Mouse (Mus musculus) R1 (cell line): ENCODE data around the gene Epop.

Experiments used
- DNase-seq: peaks from one replicate; pipeline ENCODE4 v3.0.0-alpha.2; 2018; ENCODE audit warnings: low read depth, low spot score

Epop gene

DNA sequence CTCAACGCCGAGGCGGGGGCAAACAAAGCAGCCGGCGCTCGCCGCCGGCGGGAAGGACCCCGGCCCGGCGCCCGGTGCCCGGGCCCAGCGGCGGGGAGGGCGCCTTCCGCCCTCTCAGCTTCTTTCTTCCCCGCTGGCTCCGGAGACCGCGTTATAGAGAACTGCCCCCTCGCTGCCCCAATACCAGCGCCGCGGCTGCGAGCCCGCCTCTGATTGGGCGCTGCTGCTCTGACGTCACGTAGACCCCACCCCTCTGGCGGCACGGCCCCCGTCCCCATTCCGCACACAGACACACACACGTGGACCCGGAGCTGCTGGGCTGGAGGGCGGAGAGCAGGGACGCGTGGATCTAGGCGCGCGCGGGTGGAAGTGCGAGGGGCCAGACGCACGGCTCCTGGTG, at the start of gene Epop:
Epop (minus strand) TSS at position 127 of the 400 bp plus-strand sequence.
- DNase-seq, result peak; percentile 93

DNA sequence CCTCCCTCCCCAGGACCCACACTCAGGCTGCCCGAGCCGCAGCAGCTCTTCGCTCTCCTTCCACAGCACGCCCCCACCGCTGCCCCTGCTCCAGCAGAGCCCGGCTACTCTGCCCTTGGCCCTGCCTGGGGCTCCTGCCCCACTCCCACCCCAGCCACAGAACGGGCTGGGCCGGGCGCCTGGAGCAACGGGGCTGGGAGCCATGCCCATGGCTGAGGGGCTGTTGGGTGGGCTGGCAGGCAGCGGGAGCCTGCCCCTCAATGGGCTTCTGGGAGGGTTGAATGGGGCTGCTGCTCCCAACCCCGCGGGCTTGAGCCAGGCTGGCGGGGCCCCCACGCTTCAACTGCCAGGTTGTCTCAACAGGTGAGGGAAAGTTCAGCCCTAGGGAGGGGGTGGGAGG, 48.8 kb upstream of the Epop start:
- DNase-seq, result no peak

DNA sequence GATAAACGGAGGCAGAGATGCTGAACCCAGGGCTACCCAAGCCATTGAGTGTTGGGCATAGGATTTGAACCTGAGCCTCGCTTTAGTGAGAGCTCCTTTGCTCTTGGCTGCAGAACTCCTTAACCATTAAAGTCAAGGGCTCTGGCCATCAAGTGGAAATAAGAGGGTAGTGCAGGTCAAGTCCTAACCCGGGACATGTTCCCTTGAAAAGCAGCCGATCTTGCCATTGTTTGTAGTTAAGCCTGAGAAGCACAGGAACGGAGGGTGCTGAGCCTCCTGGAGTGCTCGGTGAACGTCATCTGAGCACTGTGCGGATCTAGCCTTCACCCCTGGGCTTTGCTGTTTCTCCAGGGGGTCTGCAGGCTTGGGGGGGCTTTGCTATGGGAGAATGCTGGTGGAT, 48.3 kb upstream of the Epop start:
- DNase-seq, result peak; percentile 87

DNA sequence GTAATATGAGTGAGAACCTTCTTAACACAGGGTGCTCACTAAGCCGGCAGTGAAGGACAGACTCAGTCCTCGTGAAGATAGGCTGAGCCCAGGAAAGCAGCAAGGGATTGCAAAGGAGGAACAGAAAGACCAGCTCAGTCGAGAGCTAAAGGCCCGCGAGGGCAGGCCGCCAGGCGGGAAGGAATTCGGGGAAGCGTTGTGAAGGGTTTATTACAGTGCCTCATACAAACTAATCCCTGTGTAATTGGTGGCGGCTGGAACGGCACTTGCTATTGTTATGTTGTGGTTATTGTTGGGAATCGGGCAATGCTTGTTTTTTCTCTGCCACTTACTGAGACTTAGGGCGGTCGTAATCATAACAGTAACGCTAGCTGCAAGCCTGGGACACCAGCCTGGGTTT, 47.9 kb upstream of the Epop start:
- no peak for DNase-seq

DNA sequence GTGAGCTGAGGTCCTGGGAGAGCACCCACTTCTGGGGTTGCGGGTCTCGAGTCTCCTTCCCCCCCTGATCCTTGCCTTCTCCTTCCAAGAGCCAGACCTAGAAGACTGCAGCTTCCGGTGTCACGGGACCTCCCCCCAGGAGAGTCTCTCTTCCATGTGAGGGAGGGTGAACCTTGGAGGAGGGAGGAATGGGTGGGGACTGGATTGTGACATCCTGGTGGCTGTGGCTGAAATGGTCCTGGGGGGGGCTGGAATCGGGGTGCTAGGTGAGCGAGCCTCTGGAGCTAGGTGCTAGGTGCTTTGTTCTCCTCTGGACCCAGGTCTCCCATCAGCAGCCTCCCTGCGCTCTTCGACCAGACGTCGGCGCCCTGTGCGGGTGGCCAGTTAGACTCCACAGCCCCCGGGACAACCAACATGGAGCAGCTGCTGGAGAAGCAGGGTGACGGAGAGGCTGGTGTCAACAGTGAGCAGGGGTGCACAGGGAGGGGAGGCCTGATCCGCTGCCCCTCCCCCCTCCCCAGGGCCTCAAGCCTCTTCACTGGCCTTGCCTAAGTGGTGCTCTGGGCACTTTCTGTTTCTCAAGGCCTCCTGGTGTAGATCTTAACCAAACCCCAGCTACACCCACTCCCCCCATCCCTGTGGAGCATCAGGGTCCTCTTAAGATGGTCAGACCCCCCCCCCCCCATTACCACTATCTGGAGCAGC, 46.7 kb upstream of the Epop start:
- no peak for DNase-seq

DNA sequence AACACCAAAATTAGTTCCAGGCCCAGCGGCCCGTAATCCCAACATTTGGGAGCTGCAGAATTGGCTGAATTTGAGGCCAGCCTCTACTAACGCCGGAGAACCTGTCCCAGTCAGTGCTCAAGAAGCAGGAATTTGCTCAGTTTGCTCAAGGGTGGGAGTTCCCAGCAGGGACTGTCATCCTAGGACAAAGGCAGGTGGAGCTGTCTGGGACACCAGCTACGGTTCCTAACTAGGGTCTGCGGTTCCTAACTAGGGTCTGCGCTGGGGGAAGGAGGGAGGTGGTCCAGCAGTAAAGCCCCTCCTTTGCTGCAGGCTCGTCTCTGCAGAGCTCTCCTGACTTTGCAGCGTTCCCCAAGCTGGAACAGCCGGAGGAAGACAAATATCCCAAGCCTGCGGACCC, 43.6 kb upstream of the Epop start:
- peak; percentile 73 for DNase-seq

DNA sequence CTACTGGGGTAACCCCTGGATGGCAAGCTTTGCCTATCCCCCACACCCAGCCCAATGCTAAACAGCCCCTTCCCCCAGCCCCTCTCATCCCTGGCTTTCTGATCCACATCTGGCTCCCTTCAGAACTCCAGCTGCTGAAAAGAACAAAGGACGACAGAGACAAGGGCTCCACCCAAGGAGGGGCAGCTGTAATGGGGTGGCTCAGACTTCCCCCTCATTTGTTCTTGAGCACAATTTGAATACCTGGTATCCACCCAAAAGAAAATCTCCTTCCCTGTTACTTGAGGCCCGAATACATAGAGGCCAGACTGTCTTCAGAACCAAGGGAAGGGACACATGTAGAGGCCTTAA, 41.6 kb upstream of the Epop start:
- peak; percentile 95 for DNase-seq

DNA sequence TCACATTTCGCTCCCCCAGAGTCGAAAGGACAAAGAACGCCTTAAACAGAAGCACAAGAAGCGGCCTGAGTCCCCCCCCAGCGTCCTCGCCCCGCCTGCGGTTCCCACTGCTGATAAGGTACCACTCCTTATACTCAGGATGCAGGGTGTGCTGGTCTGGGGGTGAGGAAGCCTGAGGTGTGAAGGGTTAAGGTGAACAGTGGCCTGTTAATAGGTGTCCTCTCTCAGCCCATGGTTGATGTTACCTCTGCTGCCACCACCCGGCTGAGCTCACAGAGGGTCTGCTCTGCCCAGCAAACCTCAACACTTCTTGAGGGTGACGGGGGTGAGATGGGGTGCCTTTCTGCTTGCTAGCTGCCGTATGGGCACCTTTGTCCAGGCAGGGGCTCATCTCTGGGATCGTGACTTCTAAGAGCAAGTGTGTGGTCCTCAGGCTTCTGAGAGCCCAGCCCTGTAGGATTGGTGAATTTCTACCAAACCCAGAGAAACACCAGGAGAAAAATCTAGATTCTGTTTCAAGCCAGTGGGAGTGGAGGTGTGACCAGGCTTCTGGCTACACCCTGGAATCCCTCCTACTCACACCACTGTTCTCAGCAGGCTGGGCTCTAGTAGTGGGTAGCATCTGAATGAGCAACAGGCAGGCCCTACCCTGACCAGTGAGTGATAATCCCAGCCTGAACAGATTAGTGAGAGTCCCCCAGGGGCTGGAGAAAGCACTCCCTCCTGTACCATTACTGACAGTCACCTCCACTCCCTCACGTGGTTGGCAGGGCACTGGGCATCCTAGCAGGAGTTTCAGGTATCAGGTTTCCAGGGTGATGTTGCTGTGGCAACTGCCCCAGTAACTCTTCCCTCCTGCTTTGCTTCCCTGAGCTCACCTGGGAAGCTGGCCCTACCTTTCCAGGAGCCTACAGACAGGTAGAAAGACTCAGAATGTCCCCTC, 41.0 kb upstream of the Epop start:
- peak; percentile 88 for DNase-seq

DNA sequence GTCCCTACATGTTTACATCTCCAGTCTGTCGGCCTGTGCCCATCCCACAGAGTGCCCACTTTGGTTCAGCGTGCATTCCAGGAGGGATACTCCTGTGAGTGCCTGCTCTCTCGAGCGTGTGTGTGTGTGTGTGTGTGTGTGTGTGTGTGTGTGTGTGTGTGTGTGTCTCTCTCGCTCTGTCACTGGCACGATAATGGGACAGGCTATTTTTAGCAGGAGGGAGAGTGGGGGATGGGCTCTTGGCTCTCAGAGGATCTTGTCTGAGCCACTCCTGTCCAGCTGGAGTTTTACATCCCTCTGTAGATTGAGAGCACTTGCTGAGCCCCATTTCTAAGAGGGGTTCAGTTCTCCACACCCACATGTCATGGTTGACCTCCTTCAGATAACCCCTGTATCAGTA, 40.3 kb upstream of the Epop start:
- DNase-seq, result no peak

DNA sequence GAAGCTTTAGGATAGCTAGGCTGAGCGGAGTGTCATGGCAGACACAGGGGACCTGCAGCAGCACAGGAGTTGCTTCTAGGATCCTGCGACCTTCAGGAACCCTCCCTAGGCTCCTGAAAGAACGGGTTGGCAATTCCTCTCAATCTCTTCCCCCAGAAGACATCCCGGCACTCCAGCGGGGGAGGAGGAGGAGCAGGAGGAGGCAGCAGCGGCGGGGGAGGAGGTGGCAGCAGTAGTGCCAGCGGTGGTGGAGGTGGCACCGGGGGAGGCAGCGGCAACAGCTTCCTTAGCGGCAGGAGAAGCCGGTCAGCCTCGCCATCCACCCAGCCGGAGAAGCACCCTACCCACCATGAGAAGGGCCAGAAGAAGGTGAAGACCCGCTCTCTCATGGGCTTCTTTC, 39.8 kb upstream of the Epop start:
- no peak for DNase-seq

DNA sequence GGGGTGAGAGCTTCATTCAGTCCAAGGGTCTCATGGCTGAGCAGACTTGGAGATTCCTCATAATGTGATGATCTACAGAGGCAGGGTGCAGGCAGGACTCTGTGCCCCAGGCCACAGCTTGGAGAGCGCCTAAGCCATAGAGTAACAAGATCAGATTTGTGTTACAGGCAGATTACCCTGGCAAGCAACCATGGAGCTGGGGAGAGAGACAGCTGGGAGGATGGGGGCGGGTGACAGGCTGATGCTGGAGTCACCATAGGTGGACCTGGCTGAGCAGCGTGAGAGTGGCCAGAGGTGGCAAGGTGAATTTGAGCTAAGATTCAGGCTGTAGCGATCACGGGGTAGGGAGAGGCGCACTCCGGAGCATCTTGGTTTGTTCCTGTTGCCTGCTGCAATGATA, 38.7 kb upstream of the Epop start:
- no peak for DNase-seq

DNA sequence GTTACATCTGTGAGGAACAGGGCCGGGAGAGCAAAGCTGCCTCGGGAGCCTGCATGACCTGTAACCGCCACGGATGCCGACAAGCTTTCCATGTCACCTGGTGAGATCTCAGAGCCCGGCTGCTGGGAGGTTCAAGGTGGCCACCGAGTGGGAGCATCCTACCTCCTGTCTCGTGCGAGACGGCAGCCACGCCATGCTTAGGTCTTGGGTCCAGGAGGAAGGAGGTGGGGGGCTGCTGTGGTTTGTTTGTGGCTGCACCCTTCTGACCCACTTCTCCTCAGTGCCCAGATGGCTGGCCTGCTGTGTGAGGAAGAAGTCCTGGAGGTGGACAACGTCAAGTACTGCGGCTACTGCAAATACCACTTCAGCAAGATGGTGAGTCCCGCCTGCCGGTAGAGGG, 37.3 kb upstream of the Epop start:
- no peak for DNase-seq

DNA sequence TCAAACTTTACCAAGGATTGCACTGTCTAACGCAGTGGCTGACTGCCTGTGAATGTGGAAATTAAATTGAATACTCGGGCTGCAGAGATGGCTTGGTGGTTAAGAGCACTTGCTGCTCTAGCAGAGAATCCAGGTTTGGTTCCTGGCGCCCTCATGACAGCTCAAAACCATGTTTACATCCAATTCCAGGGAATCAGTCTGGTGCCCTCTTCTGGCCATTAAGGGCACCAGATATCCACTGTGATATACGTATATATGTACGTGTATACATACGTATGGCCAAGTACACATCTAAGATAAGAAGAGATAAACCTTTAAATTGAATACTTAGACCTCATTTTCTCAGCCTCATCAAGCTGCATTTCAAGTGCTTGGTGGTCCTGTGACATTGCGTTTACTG, 36.7 kb upstream of the Epop start:
- DNase-seq, result peak; percentile 85

DNA sequence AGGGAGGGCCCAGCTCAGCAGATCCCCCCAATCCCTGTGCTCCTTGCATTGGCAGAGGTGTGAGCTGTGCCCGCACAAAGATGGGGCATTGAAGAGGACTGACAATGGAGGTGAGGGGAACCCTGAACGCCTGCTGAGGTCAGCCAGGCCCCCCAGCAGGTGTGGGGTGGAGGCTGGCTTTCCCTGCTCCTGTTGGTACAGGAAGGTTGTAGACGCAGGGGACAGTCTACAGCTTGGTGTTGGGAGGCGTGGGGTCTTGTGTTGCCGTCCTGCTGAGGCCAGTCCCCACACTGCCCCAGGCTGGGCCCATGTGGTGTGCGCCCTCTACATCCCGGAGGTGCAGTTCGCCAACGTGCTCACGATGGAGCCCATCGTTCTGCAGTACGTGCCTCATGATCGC, 35.9 kb upstream of the Epop start:
- DNase-seq, result no peak

DNA sequence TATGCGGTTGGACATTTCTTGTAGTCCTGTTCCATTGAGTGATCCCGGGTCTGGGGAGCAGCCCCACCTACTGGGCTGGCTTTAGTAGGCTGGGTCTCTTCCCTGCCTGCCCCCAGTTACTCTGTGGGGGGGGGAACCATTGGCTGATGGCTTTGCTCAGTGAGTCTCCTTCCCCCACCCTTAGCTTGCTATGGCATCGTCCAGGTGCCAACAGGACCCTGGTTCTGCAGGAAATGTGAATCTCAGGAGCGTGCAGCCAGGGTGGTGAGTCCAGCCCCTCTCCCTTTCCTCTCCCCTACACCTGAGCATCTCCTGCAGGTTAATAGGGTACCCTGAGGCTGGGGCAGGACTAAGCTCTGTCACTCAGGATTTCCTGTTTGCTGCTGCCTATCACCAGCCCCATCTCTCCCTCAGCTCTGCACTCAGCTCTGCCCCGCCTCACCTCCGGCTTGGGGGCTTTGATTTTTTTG, 35.3 kb upstream of the Epop start:
- peak; percentile 89 for DNase-seq

DNA sequence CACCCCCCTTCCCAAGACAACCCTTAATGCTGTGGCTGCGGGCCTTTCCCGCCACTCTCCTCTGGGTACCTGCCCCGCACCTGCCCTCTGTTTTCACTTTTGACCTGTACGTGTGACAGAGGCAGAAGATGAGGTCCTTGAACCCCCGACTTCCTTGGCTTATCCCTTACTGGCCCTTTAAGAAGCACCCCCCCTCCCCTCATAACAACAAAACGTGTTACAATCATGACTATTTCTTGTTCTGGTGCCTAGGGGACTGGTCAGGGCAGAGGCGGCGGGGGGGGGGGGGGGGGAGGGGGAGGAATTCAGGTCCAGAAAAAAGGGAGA, 34.8 kb upstream of the Epop start:
- DNase-seq, result peak; percentile 75

DNA sequence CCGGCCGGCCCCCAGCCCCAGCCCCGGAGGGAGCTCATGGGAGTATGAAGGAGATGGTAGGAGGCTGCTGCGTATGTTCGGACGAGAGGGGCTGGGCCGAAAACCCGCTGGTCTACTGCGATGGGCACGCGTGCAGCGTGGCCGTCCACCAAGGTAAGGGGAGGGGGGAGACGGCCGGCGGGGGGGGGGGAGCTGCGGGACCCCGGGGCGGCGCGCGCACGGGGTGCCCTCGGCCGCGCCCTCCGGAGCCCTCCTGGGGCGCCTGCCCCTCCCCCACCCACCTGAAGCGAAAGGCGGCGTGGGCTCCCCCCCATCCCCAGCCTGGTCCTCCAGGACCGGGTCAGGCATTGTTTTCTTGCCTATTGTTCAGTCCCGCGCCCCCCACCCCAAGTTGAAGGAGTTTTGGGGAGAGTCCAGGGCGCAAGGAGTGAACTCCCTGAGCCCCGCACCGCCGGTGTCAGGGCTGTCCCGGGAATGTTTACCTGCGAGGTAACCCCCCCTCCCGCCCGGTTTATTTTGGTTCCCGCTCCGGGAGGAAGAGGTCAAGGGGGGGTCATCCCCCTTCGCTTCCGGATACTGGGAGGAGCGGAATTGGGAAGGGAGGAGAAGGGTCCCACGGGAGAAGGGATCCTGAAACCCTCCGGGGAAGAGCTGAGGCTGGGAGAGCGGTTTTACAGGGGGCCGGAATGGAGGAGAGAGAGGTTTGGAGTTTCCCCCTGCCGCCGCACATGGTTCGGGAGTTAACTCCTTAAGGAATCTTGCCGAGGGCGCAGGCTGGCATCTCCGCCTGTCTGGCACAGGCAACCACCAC, 34.2 kb upstream of the Epop start:
- peak; percentile 89 for DNase-seq

DNA sequence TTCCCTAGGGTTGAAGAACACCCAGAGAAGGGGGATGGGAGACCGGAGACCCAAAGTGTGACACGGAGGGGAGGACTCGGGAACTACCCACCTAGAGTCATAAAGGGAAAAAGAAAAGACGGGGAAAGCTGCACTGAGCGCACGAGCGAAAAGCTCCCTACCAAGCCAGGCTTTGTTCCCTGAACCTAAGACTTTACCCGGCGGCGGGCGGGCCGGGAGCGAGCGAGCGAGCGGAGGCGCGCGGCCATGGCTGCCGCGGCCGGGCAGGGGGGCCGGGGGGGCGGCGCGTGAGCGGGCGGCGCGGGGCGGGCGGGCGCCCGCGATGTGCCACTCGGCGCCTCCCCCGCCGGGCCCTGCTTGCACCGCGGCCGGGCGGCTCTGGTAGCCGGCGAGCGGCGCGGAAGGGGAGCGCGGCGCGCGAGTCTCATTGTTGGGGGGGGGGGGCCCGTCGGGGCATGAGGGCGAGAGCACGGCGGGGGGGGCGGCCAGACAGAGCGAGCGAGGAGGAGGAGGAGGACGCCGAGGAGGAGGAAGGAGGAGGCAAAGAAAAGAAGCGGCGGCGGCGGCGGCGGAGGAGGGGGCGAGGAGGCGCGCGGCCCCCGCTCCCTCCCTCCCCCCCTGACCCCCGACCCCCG, 33.5 kb upstream of the Epop start, which contains the start of gene Mllt6:
Mllt6 (plus strand) TSS at position 522 of the 635 bp plus-strand sequence.
- DNase-seq, result no peak

DNA sequence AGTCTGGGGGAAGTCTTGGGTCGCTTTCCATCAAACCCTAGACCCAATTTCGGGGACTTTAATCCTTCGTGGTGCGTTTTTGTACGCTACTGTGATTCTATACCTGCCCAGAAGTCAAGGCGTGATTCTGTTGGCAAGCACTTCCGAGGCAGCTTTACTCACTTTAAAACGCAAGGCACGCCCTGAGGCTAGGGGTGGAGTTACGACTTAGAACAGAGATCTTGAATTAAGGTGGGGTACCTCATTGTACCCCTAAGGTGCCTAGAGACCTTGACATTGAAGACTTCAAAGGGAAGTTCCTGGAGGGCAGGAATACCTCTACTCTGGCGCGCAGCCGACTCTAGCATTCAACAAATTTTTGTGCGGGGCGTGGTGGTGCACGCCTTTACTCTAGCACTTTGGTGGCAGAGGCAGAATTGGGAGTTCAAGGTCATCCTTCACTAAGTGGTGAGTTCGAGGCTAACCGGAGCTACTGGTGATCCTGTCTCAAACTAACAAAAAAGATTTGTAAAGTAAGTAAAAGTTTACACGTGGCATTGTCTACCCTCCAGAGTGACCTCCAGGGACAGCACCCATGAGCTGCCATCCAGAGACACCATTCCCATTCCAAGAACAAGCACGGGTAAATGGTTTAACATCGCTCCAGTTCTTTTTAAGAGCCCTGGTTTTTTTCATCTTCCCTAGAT, 32.8 kb upstream of the Epop start:
- peak; percentile 100 for DNase-seq

DNA sequence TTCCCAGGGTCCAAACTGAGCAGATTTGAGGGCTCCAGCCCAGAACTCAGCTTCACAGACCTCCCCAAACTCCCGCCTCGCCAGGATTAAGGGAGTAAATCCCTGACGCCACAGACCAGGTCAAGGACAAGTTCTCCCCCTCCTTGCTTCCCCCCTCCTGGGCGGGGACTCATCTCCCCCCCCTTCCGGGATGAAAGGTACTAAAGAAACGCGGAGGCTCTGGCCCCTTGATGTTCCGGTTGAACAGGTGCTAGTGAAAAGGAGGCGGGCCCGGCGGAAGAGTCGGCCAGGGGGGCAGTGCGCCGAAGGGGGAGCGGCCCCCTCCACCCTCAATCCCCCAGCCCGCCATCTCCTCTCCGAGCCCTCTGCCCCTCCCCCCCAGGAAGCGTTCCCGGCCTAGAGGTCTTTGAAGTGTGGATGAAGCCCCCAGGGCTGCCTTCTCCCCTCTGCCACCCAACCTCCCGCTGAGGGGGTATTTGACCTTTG, 32.2 kb upstream of the Epop start:
- DNase-seq, result peak; percentile 100
